Mouse (Mus musculus) cortical plate, adult 2 months (tissue): ENCODE results near the gene Gm34302. TPM values are rescaled to one million over a fixed set of nuclear protein-coding genes. Genes with fewer than 3 reads are reported as not detected.

ENCODE experiments used
- H3K27ac ChIP-seq: fragments of 200-500 bp; 2 replicates; pipeline ENCODE4 v1.5.1; 2012; ENCODE audit warnings: low read length, control low read depth, inconsistent platforms; ENCODE audit not compliant: insufficient read depth
- H3K4me1 ChIP-seq: fragments of 200-500 bp; 2 replicates; pipeline ENCODE4 v1.6.1; 2011; ENCODE audit warnings: low read length; ENCODE audit not compliant: control insufficient read depth, insufficient read depth
- H3K4me3 ChIP-seq: fragments of 200-500 bp; 2 replicates; pipeline ENCODE4 v1.5.1; 2011; ENCODE audit warnings: mild to moderate bottlenecking, low read length, control low read depth; ENCODE audit not compliant: insufficient read depth
- CTCF ChIP-seq: fragments of 200-500 bp; IDR thresholded peaks from 2 replicates; pipeline ENCODE4 v1.5.1; 2011; ENCODE audit warnings: mild to moderate bottlenecking, control low read depth, low read length; ENCODE audit not compliant: insufficient read depth; ENCODE audit errors: extremely low read depth
- POLR2A ChIP-seq: fragments of 200-500 bp; IDR thresholded peaks from 2 replicates; pipeline ENCODE4 v1.6.1; 2011; ENCODE audit warnings: mild to moderate bottlenecking, low read length, control low read depth; ENCODE audit not compliant: insufficient read depth; ENCODE audit errors: extremely low read depth
- polyA plus RNA-seq: library from polyadenylated mRNA; depleted of rRNA; stranded (reverse); fragments of >200 nt; gene quantifications from 2 replicates; pipeline ENCODE4 v1.2.3, GENCODE M21; 2012; rRNA removed

The Gm34302 gene
- polyA plus RNA-seq, 1 experiment = not detected

GRCm38 (mm10) chr3:63438898-63439297, 44.8 kb downstream of the Gm34302 start:
- TF ChIP-seq CTCF (no peak), POLR2A (no peak)
- H3K27ac ChIP-seq = no peak overlapping the region

More at GRCm38 (mm10) chr3:63438898-63439297, 44.8 kb downstream of the Gm34302 start:
- no peaks in the 10 kb centered on the region for H3K4me1 ChIP-seq
- no peak overlapping the region for H3K4me3 ChIP-seq

Other genes starting within 250 kb of the Gm34302 start
- gene Mme, start 242.3 kb downstream of the Gm34302 start, polyA plus RNA-seq = 2.2 and 4.2 TPM in 2 replicates